Mouse (Mus musculus) urinary bladder, postnatal 0 days (tissue): Measurements from ENCODE around the gene Luzp2. TPM values are rescaled to one million over a fixed set of nuclear protein-coding genes. Genes with fewer than 3 reads are reported as not detected.

Experiments
- polyA plus RNA-seq: library from polyadenylated mRNA; unstranded; fragments of >200 nt; fragmentation: Nextera tagmentation; extraction: Ambion mirVana; gene quantifications from 2 replicates; pipeline ENCODE4 v1.2.1, GENCODE M21; 2015

Luzp2 gene
- 0.34 and 0.42 TPM in 2 replicates for polyA plus RNA-seq

GRCm38 (mm10) chr7:54835372-54835851 is at the start of gene Luzp2:
Gene Luzp2 (plus strand): TSS chr7:54835498.

